Mouse (Mus musculus) heart, postnatal 36 days (tissue): ENCODE measurements around the gene Zdhhc14. TPM values are rescaled to one million over a fixed set of nuclear protein-coding genes. Genes with fewer than 3 reads are reported as not detected.
A peak's percentile ranks its signal among the peaks of the same experiment; 100 is the strongest.

ENCODE experiments used
- DNase-seq, 2 experiments: peaks; one replicate each; pipeline ENCODE4 v3.0.0; 2021 to 2022
- intact Hi-C: fragments of 180-260 bp; cut with DNase I; formaldehyde crosslinking; loops from one replicate; pipeline ENCODE4 v1.15.1; 2025
- total RNA-seq, 2 experiments: library from RNA; stranded (reverse); gene quantifications; 2 replicates each; pipeline ENCODE4 v1.2.3; 2021

Zdhhc14 gene
- 1 to 10 TPM; 4.6 to 4.7 TPM for total RNA-seq

- intact Hi-C loops: loop anchor here (1.0 to 10.0 kb wide), 2 partner anchors 52 to 593 kb away; partner anchors contain the start of gene Tmem242
- DNase-seq: peak; percentile 91 to 92
Observed at GRCm38 (mm10) chr17:5491801-5492745, at the start of gene Zdhhc14. TSS of gene Zdhhc14 (plus strand) at chr17:5492557.

DNA sequence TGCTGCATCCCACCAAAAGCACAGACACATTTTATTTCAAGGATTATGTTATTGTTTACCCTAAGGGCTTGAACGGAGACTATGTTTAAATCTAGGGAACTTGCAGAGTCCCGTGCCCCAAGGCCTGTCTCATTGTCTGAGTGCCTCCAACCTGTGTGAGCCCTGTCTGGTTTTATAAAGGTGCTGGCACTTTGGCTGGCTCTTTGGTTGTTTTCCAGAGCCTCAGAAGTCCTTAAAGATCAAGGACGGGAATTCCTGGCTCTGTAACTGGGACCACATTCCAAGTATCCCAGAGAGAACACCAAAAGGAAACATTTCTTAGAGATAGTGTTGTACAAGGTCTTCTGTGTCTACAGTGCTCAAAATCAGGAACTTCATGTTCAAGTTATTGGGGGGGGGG is 49.1 kb upstream of the Zdhhc14 start:
- intact Hi-C loops: loop anchor here (5.0 kb wide), 1 partner anchor 174 kb away; no protein-coding TSS in a partner anchor
- DNase-seq: no peak

GRCm38 (mm10) chr17:5443751-5444150 is 48.6 kb upstream of the Zdhhc14 start:
- intact Hi-C loops: loop anchor here (5.0 kb wide), 1 partner anchor 174 kb away; no protein-coding TSS in a partner anchor
- DNase-seq: no peak

- intact Hi-C loops: no loop called here
- DNase-seq: no peak
Observed at GRCm38 (mm10) chr17:5453657-5454056, 38.7 kb upstream of the Zdhhc14 start.

- intact Hi-C loops: no loop called here
- DNase-seq: no peak
Observed at GRCm38 (mm10) chr17:5463912-5464311, 28.4 kb upstream of the Zdhhc14 start.

DNA sequence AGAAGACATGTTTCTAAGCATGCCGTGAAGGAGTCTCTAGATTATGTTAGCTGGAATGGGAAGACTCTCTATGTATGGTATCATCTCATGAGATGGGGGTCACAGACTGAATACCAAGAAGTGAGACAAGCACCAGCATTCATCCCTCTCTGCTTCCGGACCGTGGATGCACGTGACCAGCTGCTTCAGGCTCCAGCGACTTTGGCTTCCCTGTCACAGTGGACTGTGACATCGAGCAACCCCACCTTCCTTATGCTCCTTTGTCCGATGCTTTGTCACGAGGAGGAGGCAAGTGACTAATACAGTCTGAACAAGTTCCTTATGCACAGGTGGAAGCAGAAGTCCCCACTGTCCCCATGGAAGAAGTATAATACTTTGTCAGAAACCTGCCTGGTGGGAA is 25.6 kb upstream of the Zdhhc14 start:
- DNase-seq: no peak
- intact Hi-C loops: no loop called here

DNA sequence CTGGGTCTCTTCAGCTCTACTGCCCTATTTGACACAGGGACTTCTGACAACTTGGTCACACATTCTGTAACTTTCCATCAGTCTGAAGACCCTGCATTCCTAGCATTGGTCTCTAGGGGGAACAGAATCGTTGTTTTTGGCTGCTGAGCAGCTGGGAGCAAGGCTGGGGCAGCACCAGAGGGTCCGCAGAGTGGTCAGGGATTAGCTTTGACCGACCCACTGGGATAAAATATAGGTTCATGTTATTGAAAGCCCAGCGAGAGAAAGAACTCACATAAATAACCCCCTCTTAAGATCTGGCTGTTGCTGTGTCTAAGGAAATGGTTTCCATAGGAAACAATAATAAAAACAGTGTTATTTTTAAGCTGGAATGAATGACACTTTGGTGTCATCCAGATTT is 25.2 kb upstream of the Zdhhc14 start:
- DNase-seq: no peak
- intact Hi-C loops: no loop called here

- intact Hi-C loops: no loop called here
- no peak for DNase-seq
Observed at GRCm38 (mm10) chr17:5472268-5472667, 20.1 kb upstream of the Zdhhc14 start.

DNA sequence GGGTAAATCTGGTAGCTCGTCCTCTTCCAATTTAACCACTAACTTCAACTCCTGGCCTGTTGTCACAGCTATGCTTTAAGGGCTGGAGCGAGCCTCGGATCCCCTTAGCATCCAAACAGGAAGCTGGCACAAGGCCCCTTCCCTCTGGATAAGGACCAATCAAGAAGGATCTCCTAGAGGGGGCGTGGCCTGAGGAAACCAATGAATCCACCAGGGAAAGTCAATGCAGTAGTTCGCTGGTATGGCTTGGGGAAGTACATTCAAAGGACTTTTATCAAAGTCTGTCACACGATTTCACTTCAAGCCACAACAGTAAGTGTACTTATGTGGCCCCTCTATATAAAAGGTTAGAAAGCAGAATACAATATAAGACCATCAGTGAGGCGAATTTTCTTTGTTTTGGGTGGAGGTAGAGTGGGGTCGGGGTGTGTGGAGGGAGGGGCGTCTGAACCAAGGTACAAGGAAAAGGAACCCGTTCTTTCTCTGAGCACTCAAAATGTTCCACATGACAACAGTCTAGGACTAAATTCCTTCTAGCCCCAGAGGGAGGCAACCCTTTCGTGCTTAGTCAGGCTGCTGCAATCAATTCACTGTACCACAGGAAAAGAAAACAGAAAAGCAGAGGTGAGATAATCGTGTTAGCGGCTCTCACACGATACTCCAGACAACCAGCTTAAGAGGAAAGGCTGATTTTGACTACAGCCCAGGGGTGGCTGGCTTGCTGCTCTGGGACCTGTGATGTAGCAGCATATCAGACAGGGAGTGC is 16.2 kb upstream of the Zdhhc14 start:
- intact Hi-C loops: no loop called here
- DNase-seq: no peak

- no peak for DNase-seq
Observed at GRCm38 (mm10) chr17:5483456-5483855, 8.9 kb upstream of the Zdhhc14 start.

GRCm38 (mm10) chr17:5484663-5485062 is 7.7 kb upstream of the Zdhhc14 start:
- no peak for DNase-seq
- intact Hi-C loops: no loop called here

More at GRCm38 (mm10) chr17:5483456-5483855, 8.9 kb upstream of the Zdhhc14 start:
- intact Hi-C loops: no loop called here

- no peak for DNase-seq
- intact Hi-C loops: no loop called here
Observed at GRCm38 (mm10) chr17:5488156-5488555, 4.2 kb upstream of the Zdhhc14 start.

DNA sequence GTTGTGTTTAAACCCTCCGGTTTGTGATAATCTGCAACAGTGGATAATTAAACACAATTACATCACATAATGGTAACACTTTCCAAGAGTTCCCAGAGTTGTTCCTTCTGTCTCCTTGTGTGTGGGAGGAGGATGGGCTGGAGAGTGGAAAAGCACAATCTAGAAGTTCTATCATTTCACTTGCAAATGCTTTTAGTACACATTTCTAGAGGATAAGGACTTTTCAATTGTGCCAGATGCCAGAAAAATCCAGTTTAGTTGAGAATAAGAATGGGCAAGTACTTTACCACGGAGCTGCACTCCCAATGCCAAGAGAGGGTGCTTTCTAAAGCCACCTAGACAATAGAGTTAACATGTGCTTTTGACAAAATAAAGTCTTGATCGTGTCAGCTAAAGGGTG is 2.0 kb upstream of the Zdhhc14 start:
- no peak for DNase-seq
- intact Hi-C loops: loop anchor here (10.0 kb wide), 1 partner anchor 594 kb away; no protein-coding TSS in a partner anchor

GRCm38 (mm10) chr17:5491031-5491800 is 1.1 kb upstream of the Zdhhc14 start:
- intact Hi-C loops: loop anchor here (10.0 kb wide), 1 partner anchor 594 kb away; no protein-coding TSS in a partner anchor
- DNase-seq: peak; percentile 85 to 87

GRCm38 (mm10) chr17:5492746-5493160 is 396 bp downstream of the Zdhhc14 start:
- no peak for DNase-seq
- intact Hi-C loops: loop anchor here (1.0 to 10.0 kb wide), 2 partner anchors 52 to 592 kb away; partner anchors contain the start of gene Tmem242

DNA sequence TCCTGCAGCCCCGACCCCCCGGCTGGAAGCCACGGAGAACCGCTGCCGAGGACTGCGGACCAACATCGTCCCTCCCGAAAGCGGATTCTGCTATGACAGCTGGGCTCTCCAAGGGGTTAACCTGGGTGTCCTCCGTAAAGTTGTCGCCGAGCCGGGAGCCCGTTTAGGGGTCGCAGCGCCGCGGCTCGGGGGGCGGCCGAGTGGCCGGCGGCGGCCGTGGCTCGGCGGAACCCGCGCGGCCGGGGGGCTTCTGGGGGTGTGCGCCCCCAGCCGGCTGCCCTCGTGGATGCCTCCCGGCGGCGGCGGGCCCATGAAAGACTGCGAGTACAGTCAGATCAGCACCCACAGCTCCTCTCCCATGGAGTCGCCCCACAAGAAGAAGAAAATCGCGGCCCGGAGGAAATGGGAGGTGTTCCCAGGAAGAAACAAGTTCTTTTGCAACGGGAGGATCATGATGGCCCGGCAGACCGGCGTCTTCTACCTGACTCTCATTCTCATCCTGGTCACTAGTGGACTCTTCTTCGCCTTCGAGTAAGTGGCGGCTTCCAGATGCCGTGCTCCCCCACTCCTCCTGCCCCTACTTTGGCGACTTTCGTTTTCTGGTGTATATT is 909 bp downstream of the Zdhhc14 start:
- peak; percentile 49 to 55 for DNase-seq

DNA sequence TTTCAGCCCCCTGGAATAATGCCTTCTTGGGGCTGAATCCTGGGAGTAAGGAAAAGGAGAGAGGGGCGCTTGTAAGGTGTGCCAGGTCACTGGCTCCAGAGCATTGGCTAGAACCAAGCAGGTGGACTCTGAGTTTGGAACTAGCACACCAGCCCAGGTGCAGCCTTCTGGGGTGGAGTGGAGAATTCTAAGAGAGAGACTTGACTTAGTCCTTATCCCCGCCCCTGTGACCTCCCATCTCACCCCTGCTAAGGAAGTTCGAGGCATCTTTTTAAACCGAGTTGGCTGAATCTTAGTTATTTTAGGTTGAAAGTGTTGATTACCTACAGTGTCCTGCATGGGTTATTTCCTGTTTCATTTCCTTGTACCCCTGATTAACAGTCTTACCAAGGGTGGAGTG is 1.5 kb downstream of the Zdhhc14 start:
- intact Hi-C loops: loop anchor here (10.0 kb wide), 1 partner anchor 591 kb away; no protein-coding TSS in a partner anchor
- peak in 1 of 2 experiments; percentile 25 for DNase-seq

More for the DNA sequence above, 909 bp downstream of the Zdhhc14 start:
- intact Hi-C loops: loop anchor here (10.0 kb wide), 1 partner anchor 592 kb away; no protein-coding TSS in a partner anchor

DNA sequence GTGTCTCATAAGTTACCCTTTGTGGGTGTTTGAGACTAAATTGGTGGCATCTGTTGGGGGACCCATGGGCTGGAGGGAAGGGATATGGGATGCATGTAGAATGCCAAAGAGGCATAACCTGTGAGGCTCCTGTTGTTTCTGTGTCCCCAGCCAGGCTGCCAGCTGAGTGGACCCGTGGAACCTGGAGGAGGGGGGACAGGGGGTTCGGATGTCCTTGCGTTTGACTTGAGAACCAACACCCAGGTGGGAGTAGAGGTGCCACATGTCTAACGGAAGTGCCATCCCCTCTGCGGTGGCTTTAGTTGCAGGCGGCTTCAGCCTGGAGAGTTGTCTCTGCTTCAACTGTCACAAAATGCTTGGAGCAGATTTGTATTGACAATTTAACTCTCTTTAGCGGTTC is 2.5 kb downstream of the Zdhhc14 start:
- intact Hi-C loops: loop anchor here (10.0 kb wide), 1 partner anchor 590 kb away; no protein-coding TSS in a partner anchor

DNA sequence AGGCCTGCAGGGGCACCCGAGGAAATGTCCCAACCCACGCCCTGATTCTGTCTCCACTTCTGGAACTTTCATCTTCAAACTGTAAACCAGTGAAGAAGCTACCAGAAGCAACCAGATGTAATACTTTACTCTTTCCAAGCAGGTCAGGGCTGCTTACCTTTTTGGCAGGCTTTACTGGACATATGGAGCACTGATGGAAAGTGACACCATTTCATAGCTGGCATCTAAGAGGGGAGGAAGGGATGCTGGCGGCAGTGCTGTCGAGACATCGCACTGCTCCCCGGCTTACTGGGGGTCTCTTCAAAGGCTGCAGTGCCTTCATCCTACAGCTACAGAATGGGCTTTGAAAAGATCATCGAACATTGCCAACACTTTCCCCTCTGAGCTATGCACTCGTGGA is 5.3 kb downstream of the Zdhhc14 start:
- intact Hi-C loops: loop anchor here (10.0 kb wide), 1 partner anchor 587 kb away; no protein-coding TSS in a partner anchor

More for the DNA sequence above, 2.5 kb downstream of the Zdhhc14 start:
- no peak for DNase-seq

More for the DNA sequence above, 5.3 kb downstream of the Zdhhc14 start:
- no peak for DNase-seq
